Mouse (Mus musculus) heart, postnatal 25 days (tissue): Measurements from ENCODE around the gene Acp6. TPM values are rescaled to one million over a fixed set of nuclear protein-coding genes. Genes with fewer than 3 reads are reported as not detected.
"Not testable (repeated sequence)": the region's sequence is repeated elsewhere in the genome, so short reads cannot be mapped to it uniquely, and the experiment has no call there.

ENCODE experiments used
- DNase-seq: peaks from one replicate; pipeline ENCODE4 v3.0.0; 2022; ENCODE audit warnings: low spot score
- intact Hi-C: fragments of 180-260 bp; cut with DNase I; formaldehyde crosslinking; loops from one replicate; pipeline ENCODE4 v1.15.1; 2025
- total RNA-seq, 2 experiments: library from RNA; stranded (reverse); gene quantifications; 2 replicates each; pipeline ENCODE4 v1.2.3; 2021

Gene Acp6
- total RNA-seq = 10 to 100 TPM; 31.3 to 34.5 TPM

- DNase-seq = peak; percentile 85
- intact Hi-C loops = loop anchor here (5.0 kb wide), 1 partner anchor 68 kb away; no protein-coding TSS in a partner anchor
Observed at GRCm38 (mm10) chr3:97158611-97159508, at the start of gene Acp6. Gene Acp6, plus strand, starts transcription at chr3:97158777.

GRCm38 (mm10) chr3:97117511-97117910 lies 41.1 kb upstream of the Acp6 start:
- DNase-seq = no peak
- intact Hi-C loops = no loop called here

GRCm38 (mm10) chr3:97118313-97118712 lies 40.3 kb upstream of the Acp6 start:
- DNase-seq = no peak
- intact Hi-C loops = no loop called here

GRCm38 (mm10) chr3:97124193-97124592 lies 34.4 kb upstream of the Acp6 start:
- DNase-seq = no peak

GRCm38 (mm10) chr3:97129410-97129809 lies 29.2 kb upstream of the Acp6 start:
- no peak for DNase-seq
- intact Hi-C loops = no loop called here

More at GRCm38 (mm10) chr3:97124193-97124592, 34.4 kb upstream of the Acp6 start:
- intact Hi-C loops = no loop called here

- DNase-seq, intact Hi-C loops: not testable (repeated sequence)
Observed at GRCm38 (mm10) chr3:97137666-97138065, 20.9 kb upstream of the Acp6 start.

- intact Hi-C loops = no loop called here
- no peak for DNase-seq
Observed at GRCm38 (mm10) chr3:97151092-97151491, 7.5 kb upstream of the Acp6 start.

- DNase-seq = no peak
- intact Hi-C loops = loop anchor here (5.0 kb wide), 1 partner anchor 71 kb away; no protein-coding TSS in a partner anchor
Observed at GRCm38 (mm10) chr3:97156431-97156830, 2.1 kb upstream of the Acp6 start.

GRCm38 (mm10) chr3:97157308-97157707 lies 1.3 kb upstream of the Acp6 start:
- intact Hi-C loops = loop anchor here (5.0 kb wide), 1 partner anchor 70 kb away; no protein-coding TSS in a partner anchor
- no peak for DNase-seq

GRCm38 (mm10) chr3:97157958-97158599 lies 498 bp upstream of the Acp6 start:
- intact Hi-C loops = loop anchor here (5.0 kb wide), 1 partner anchor 69 kb away; no protein-coding TSS in a partner anchor
- peak; percentile 63 for DNase-seq

GRCm38 (mm10) chr3:97159509-97159850 lies 903 bp downstream of the Acp6 start:
- intact Hi-C loops = loop anchor here (5.0 kb wide), 1 partner anchor 68 kb away; no protein-coding TSS in a partner anchor
- no peak for DNase-seq

GRCm38 (mm10) chr3:97159986-97160385 lies 1.4 kb downstream of the Acp6 start:
- intact Hi-C loops = loop anchor here (5.0 kb wide), 1 partner anchor 67 kb away; no protein-coding TSS in a partner anchor
- DNase-seq = no peak

- intact Hi-C loops = no loop called here
- peak; percentile 21 for DNase-seq
Observed at GRCm38 (mm10) chr3:97160908-97161307, 2.3 kb downstream of the Acp6 start.

- intact Hi-C loops = no loop called here
- no peak for DNase-seq
Observed at GRCm38 (mm10) chr3:97161773-97162172, 3.2 kb downstream of the Acp6 start.

- intact Hi-C loops = no loop called here
- DNase-seq = no peak
Observed at GRCm38 (mm10) chr3:97164477-97164876, 5.9 kb downstream of the Acp6 start.

- DNase-seq = no peak
- intact Hi-C loops = no loop called here
Observed at GRCm38 (mm10) chr3:97167126-97167525, 8.5 kb downstream of the Acp6 start.

GRCm38 (mm10) chr3:97171531-97171930 lies 13.0 kb downstream of the Acp6 start:
- no peak for DNase-seq
- intact Hi-C loops = no loop called here

GRCm38 (mm10) chr3:97172231-97172630 lies 13.7 kb downstream of the Acp6 start:
- no peak for DNase-seq
- intact Hi-C loops = no loop called here

GRCm38 (mm10) chr3:97172632-97173031 lies 14.1 kb downstream of the Acp6 start:
- intact Hi-C loops = no loop called here
- no peak for DNase-seq

- no peak for DNase-seq
- intact Hi-C loops = no loop called here
Observed at GRCm38 (mm10) chr3:97178885-97179284, 20.3 kb downstream of the Acp6 start.

GRCm38 (mm10) chr3:97180527-97180926 lies 21.9 kb downstream of the Acp6 start:
- DNase-seq = no peak
- intact Hi-C loops = no loop called here
